Mouse (Mus musculus): ENCODE results near the gene Mapk3. TPM values are rescaled to one million over a fixed set of nuclear protein-coding genes. Genes with fewer than 3 reads are reported as not detected.

Gene Mapk3
- polyA plus RNA-seq, 1 experiment from 2014 or later: 78.5 TPM

GRCm38 (mm10) chr7:126760391-126760802 is 996 bp downstream of the Mapk3 start:
- peak; percentile 50; the same call in 1 of the 2 replicates for ATAC-seq (ENCODE audit: insufficient number of reproducible peaks, low FRiP score, low TSS enrichment, low read depth)
- peak overlapping the region; percentile 87 for H3K4me2 ChIP-seq (replicated peaks)
- H3K4me3 ChIP-seq (replicated peaks): peak overlapping the region; percentile 63
- peaks cover 24% of the 10 kb centered on the region for H3K36me3 ChIP-seq
- peak overlapping the region; percentile 59 for H3K9ac ChIP-seq
- H3K9me3 ChIP-seq (replicated peaks): no peaks in the 10 kb centered on the region
- 30% methylated on average over 3 of the region's 3 CpGs for WGBS
- peak overlapping the region; percentile 88 for H3K27ac ChIP-seq (replicated peaks)
- H3K27me3 ChIP-seq: no peaks in the 10 kb centered on the region
- peaks cover 42% of the 10 kb centered on the region for H3K4me1 ChIP-seq

GRCm38 (mm10) chr7:126760956-126761355 is 1.6 kb downstream of the Mapk3 start:
- H3K4me1 ChIP-seq: peaks cover 42% of the 10 kb centered on the region
- H3K4me3 ChIP-seq (replicated peaks): peak overlapping the region; percentile 63
- WGBS: 69% methylated on average over 4 of the region's 4 CpGs
- no peak for ATAC-seq (ENCODE audit: insufficient number of reproducible peaks, low FRiP score, low TSS enrichment, low read depth)
- H3K9ac ChIP-seq: no peak overlapping the region
- H3K9me3 ChIP-seq (replicated peaks): no peaks in the 10 kb centered on the region
- H3K27me3 ChIP-seq: no peaks in the 10 kb centered on the region
- H3K4me2 ChIP-seq (replicated peaks): peak overlapping the region; percentile 87
- H3K36me3 ChIP-seq: peaks cover 30% of the 10 kb centered on the region
- H3K27ac ChIP-seq (replicated peaks): peak overlapping the region; percentile 88

- no peak for ATAC-seq (ENCODE audit: insufficient number of reproducible peaks, low FRiP score, low TSS enrichment, low read depth)
- WGBS: 65% methylated on average over 6 of the region's 6 CpGs
- peaks cover 42% of the 10 kb centered on the region for H3K4me1 ChIP-seq
- no peaks in the 10 kb centered on the region for H3K27me3 ChIP-seq
- no peaks in the 10 kb centered on the region for H3K9me3 ChIP-seq (replicated peaks)
- peak overlapping the region; percentile 88; the same call in 1 of the 2 replicates for H3K27ac ChIP-seq (replicated peaks)
- H3K4me2 ChIP-seq (replicated peaks): peak overlapping the region; percentile 87; the same call in 1 of the 2 replicates
- peaks cover 36% of the 10 kb centered on the region for H3K36me3 ChIP-seq
- no peak overlapping the region for H3K4me3 ChIP-seq (replicated peaks)
- H3K9ac ChIP-seq: no peak overlapping the region
These were observed 2.2 kb downstream of the Mapk3 start for GRCm38 (mm10) chr7:126761529-126762067.

- Histone ChIP-seq H3K27me3 (no peaks in the 10 kb centered on the region), H3K4me1 (peaks cover 42% of the 10 kb centered on the region), H3K9me3 (replicated peaks) (no peaks in the 10 kb centered on the region), H3K4me3 (replicated peaks) (peak overlapping the region; percentile 28), H3K4me2 (replicated peaks) (peak overlapping the region; percentile 41), H3K27ac (replicated peaks) (peak overlapping the region; percentile 39; the same call in 1 of the 2 replicates), H3K36me3 (peaks cover 44% of the 10 kb centered on the region), H3K9ac (0 out of 2 replicates have a peak overlapping the region, but pooled peaks have one; percentile 2)
- no peak for ATAC-seq (ENCODE audit: insufficient number of reproducible peaks, low FRiP score, low TSS enrichment, low read depth)
- WGBS: 36% methylated on average over 17 of the region's 17 CpGs
These were observed 3.1 kb downstream of the Mapk3 start for GRCm38 (mm10) chr7:126762471-126763008.

GRCm38 (mm10) chr7:126765540-126765939 is 6.1 kb downstream of the Mapk3 start:
- H3K27me3 ChIP-seq: no peaks in the 10 kb centered on the region
- H3K27ac ChIP-seq (replicated peaks): no peak overlapping the region
- no peak overlapping the region for H3K4me3 ChIP-seq (replicated peaks)
- H3K4me2 ChIP-seq (replicated peaks): no peak overlapping the region
- no peak for ATAC-seq (ENCODE audit: insufficient number of reproducible peaks, low FRiP score, low TSS enrichment, low read depth)
- no peaks in the 10 kb centered on the region for H3K9me3 ChIP-seq (replicated peaks)
- 86% methylated on average over 9 of the region's 9 CpGs for WGBS
- H3K9ac ChIP-seq: no peak overlapping the region
- H3K4me1 ChIP-seq: peaks cover 31% of the 10 kb centered on the region
- H3K36me3 ChIP-seq: peaks cover 73% of the 10 kb centered on the region

GRCm38 (mm10) chr7:126766201-126766600 is 6.8 kb downstream of the Mapk3 start, which contains the start of gene Gdpd3:
Gene Gdpd3 (plus strand): TSS chr7:126766334.
- 86% methylated on average over 16 of the region's 16 CpGs for WGBS

GRCm38 (mm10) chr7:126767001-126767400 is 7.6 kb downstream of the Mapk3 start:
- Histone ChIP-seq H3K27me3 (no peaks in the 10 kb centered on the region), H3K4me2 (replicated peaks) (no peak overlapping the region), H3K9ac (no peak overlapping the region), H3K9me3 (replicated peaks) (no peaks in the 10 kb centered on the region), H3K4me3 (replicated peaks) (no peak overlapping the region), H3K27ac (replicated peaks) (no peak overlapping the region), H3K4me1 (peaks cover 16% of the 10 kb centered on the region), H3K36me3 (peaks cover 83% of the 10 kb centered on the region)
- ATAC-seq (ENCODE audit: insufficient number of reproducible peaks, low FRiP score, low TSS enrichment, low read depth): no peak
- WGBS: 86% methylated on average over 8 of the region's 8 CpGs

More at GRCm38 (mm10) chr7:126766201-126766600, 6.8 kb downstream of the Mapk3 start, which contains the start of gene Gdpd3:
- H3K9me3 ChIP-seq (replicated peaks): no peaks in the 10 kb centered on the region
- no peak within 1 kb of the TSS for H3K9ac ChIP-seq
- peaks cover 79% of the 10 kb centered on the region for H3K36me3 ChIP-seq
- H3K27ac ChIP-seq (replicated peaks): peak within 1 kb of the TSS; percentile 17; the same call in 1 of the 2 replicates
- ATAC-seq (ENCODE audit: insufficient number of reproducible peaks, low FRiP score, low TSS enrichment, low read depth): no peak
- H3K4me1 ChIP-seq: peaks cover 24% of the 10 kb centered on the region
- H3K4me3 ChIP-seq (replicated peaks): no peak within 1 kb of the TSS
- no peaks in the 10 kb centered on the region for H3K27me3 ChIP-seq
- H3K4me2 ChIP-seq (replicated peaks): no peak within 1 kb of the TSS

GRCm38 (mm10) chr7:126770784-126771183 is 11.4 kb downstream of the Mapk3 start:
- Histone ChIP-seq H3K36me3 (peaks cover 59% of the 10 kb centered on the region), H3K4me3 (replicated peaks) (no peak overlapping the region), H3K27ac (replicated peaks) (no peak overlapping the region), H3K9me3 (replicated peaks) (no peaks in the 10 kb centered on the region), H3K9ac (no peak overlapping the region), H3K27me3 (no peaks in the 10 kb centered on the region), H3K4me2 (replicated peaks) (no peak overlapping the region), H3K4me1 (peaks cover 4% of the 10 kb centered on the region)
- WGBS: 79% methylated on average over 12 of the region's 12 CpGs
- ATAC-seq (ENCODE audit: insufficient number of reproducible peaks, low FRiP score, low TSS enrichment, low read depth): no peak

- H3K4me1 ChIP-seq: peaks cover 24% of the 10 kb centered on the region
- no peak overlapping the region for H3K4me2 ChIP-seq (replicated peaks)
- H3K27ac ChIP-seq (replicated peaks): no peak overlapping the region
- H3K9ac ChIP-seq: no peak overlapping the region
- no peaks in the 10 kb centered on the region for H3K27me3 ChIP-seq
- no peak overlapping the region for H3K4me3 ChIP-seq (replicated peaks)
- no peaks in the 10 kb centered on the region for H3K9me3 ChIP-seq (replicated peaks)
- 80% methylated on average over 2 of the region's 2 CpGs for WGBS
- ATAC-seq (ENCODE audit: insufficient number of reproducible peaks, low FRiP score, low TSS enrichment, low read depth): no peak
- peaks cover 35% of the 10 kb centered on the region for H3K36me3 ChIP-seq
These were observed 13.9 kb downstream of the Mapk3 start for GRCm38 (mm10) chr7:126773351-126773750.

- H3K4me3 ChIP-seq (replicated peaks): no peak overlapping the region
- ATAC-seq (ENCODE audit: insufficient number of reproducible peaks, low FRiP score, low TSS enrichment, low read depth): no peak
- WGBS: 74% methylated on average over 2 of the region's 2 CpGs
- H3K27ac ChIP-seq (replicated peaks): no peak overlapping the region
- no peaks in the 10 kb centered on the region for H3K9me3 ChIP-seq (replicated peaks)
- no peaks in the 10 kb centered on the region for H3K27me3 ChIP-seq
- peaks cover 24% of the 10 kb centered on the region for H3K4me1 ChIP-seq
- H3K36me3 ChIP-seq: peaks cover 31% of the 10 kb centered on the region
- H3K9ac ChIP-seq: no peak overlapping the region
- no peak overlapping the region for H3K4me2 ChIP-seq (replicated peaks)
These were observed 15.1 kb downstream of the Mapk3 start for GRCm38 (mm10) chr7:126774463-126774862.

GRCm38 (mm10) chr7:126775185-126775977 is 16.0 kb downstream of the Mapk3 start:
- no peak for ATAC-seq (ENCODE audit: insufficient number of reproducible peaks, low FRiP score, low TSS enrichment, low read depth)
- Histone ChIP-seq H3K4me1 (peaks cover 33% of the 10 kb centered on the region), H3K36me3 (peaks cover 23% of the 10 kb centered on the region; the same call in 1 of the 2 replicates), H3K27ac (replicated peaks) (0 out of 2 replicates have a peak overlapping the region, but pooled peaks have one; percentile 76), H3K27me3 (no peaks in the 10 kb centered on the region), H3K9me3 (replicated peaks) (no peaks in the 10 kb centered on the region), H3K4me2 (replicated peaks) (peak overlapping the region; percentile 89; the same call in 1 of the 2 replicates), H3K9ac (no peak overlapping the region), H3K4me3 (replicated peaks) (no peak overlapping the region)
- WGBS: 79% methylated on average over 10 of the region's 10 CpGs

All from embryonic facial prominence, embryonic 15.5 days (tissue).